Comparison of ENCODE assay signal across 17 mouse cellular contexts in the genomic region with DNA sequence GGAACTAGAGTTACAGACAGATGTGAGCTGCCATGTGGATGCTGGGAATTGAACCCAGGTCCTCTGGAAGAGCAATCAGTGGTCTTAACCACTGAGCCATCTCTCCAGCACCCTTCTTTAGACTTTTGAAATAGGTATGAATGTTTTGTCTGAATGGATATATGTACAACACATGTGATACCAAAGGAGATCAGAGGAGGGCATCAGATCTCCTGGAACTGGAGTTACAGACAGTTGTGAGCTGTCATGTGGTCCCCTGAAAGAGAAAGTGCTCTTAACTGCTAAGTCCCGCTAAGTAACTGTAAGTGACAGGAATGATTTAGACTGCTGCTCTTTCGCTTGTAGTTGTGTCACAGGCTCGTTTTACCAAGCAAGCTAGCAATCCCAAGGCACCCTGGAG.
DNase-seq lines count a peak whose midpoint lies in the region; ATAC-seq and TF ChIP-seq lines count a peak whose summit lies in the region.
"Had no signal": no experiment of that assay in that cellular context is flagged by ENCODE, and none has a peak within 500 bp of the region (broad histone marks: within the 10 kb centered on the region; RNA-seq: fewer than 3 reads in every experiment).

No protein-coding gene starts in this region.

- no peak overlapping the region for H3K9ac ChIP-seq in lung, postnatal 0 days (replicated peaks; ENCODE audit: low read depth)
- H3K9ac ChIP-seq: embryonic facial prominence, embryonic 13.5 days; heart, embryonic 13.5 days; hindbrain, embryonic 13.5 days; neural tube, embryonic 12.5 days had no signal

- intact Hi-C loops in heart, postnatal 14 days (cut with DNase I), result no loop called here
- intact Hi-C loops in left cerebral cortex, postnatal 25 days (cut with DNase I), result no loop called here

- no peak for ATAC-seq in lung, postnatal 0 days
- ATAC-seq in Patski, result no peak

- no peaks in the 10 kb centered on the region for H3K27me3 ChIP-seq in lung, postnatal 0 days (replicated peaks; ENCODE audit: insufficient read depth, low read length)
- H3K27me3 ChIP-seq in Patski, result no peaks in the 10 kb centered on the region
- H3K27me3 ChIP-seq: embryonic facial prominence, embryonic 13.5 days; heart, embryonic 13.5 days; hindbrain, embryonic 13.5 days; neural tube, embryonic 12.5 days had no signal

- H3K4me3 ChIP-seq in lung, postnatal 0 days (ENCODE audit: low read depth, low read length), result no peak overlapping the region
- H3K4me3 ChIP-seq in lung, adult 2 months (replicated peaks; ENCODE audit: extremely low read depth, low read depth, low read length), result no peak overlapping the region
- H3K4me3 ChIP-seq: embryonic facial prominence, embryonic 13.5 days; forebrain, embryonic 10.5 days; heart, embryonic 13.5 days; hindbrain, embryonic 13.5 days; neural tube, embryonic 12.5 days had no signal

- no peak overlapping the region for H3K4me2 ChIP-seq in lung, postnatal 0 days (replicated peaks; ENCODE audit: low read depth, low read length)
- H3K4me2 ChIP-seq: embryonic facial prominence, embryonic 13.5 days; heart, embryonic 13.5 days; hindbrain, embryonic 13.5 days; neural tube, embryonic 12.5 days had no signal

- in situ Hi-C loops in Patski (cut with MboI; ENCODE audit: low pct_unique_long_range_greater_than_20kb), result no loop called here

- 64% methylated on average over 3 of the region's 3 CpGs for WGBS in lung, postnatal 0 days
- 40% methylated on average over 3 of the region's 3 CpGs for WGBS in lung, adult 2 months

- peak; percentile 33 for TF ChIP-seq CTCF in lung, postnatal 0 days (IDR thresholded peaks at IDR 0.05)
- TF ChIP-seq CTCF in lung, adult 2 months (IDR thresholded peaks at IDR 0.05; ENCODE audit: insufficient read depth, low read length), result no peak
- peak; percentile 10 for TF ChIP-seq CTCF in Patski (IDR thresholded peaks at IDR 0.05)

- no peaks in the 10 kb centered on the region for H3K9me3 ChIP-seq in lung, postnatal 0 days (ENCODE audit: low read length)
- H3K9me3 ChIP-seq: embryonic facial prominence, embryonic 13.5 days; forebrain, embryonic 10.5 days; heart, embryonic 13.5 days; hindbrain, embryonic 13.5 days; neural tube, embryonic 12.5 days had no signal

- TF ChIP-seq POLR2A in lung, adult 2 months (IDR thresholded peaks at IDR 0.05; ENCODE audit: borderline replicate concordance, extremely low read depth, low read depth, low read length), result no peak

- CTCF ChIA-PET in Patski (lab: Charles Lee), result no interaction called here

- POLR2A ChIA-PET in Patski (lab: Charles Lee), result no interaction called here

- TF ChIP-seq EP300 in lung, postnatal 0 days (IDR thresholded peaks at IDR 0.05), result no peak

- H3K27ac ChIP-seq in lung, postnatal 0 days (ENCODE audit: low read length), result no peak overlapping the region
- H3K27ac ChIP-seq: embryonic facial prominence, embryonic 13.5 days; forebrain, embryonic 10.5 days; heart, embryonic 13.5 days; hindbrain, embryonic 13.5 days; neural tube, embryonic 12.5 days had no signal

- peak; percentile 1 to 2 for DNase-seq in heart, adult 18-20 months
- no peak for DNase-seq in heart, postnatal 14 days
- peak; percentile 29 for DNase-seq in lung, postnatal 0 days (ENCODE audit: low spot score)
- DNase-seq in lung, adult 2 months, result no peak
- DNase-seq in Patski (ENCODE audit: low read depth, low spot score), result no peak
- DNase-seq in retina, postnatal 1 day, result peak; percentile 32
- no peak for DNase-seq in cerebellum, adult 18-20 months
- DNase-seq in left cerebral cortex, postnatal 25 days (ENCODE audit: low spot score in 2 of 2), result no peak
- DNase-seq: cerebellum, postnatal 25 days; kidney, adult 2 months; kidney, postnatal 4 days; midbrain, embryonic 14.5 days had no signal

- no peaks in the 10 kb centered on the region for H3K4me1 ChIP-seq in lung, postnatal 0 days (ENCODE audit: insufficient read depth, low read depth, low read length)
- no peaks in the 10 kb centered on the region for H3K4me1 ChIP-seq in lung, adult 2 months (ENCODE audit: control insufficient read depth, insufficient read depth, low read length)
- H3K4me1 ChIP-seq: embryonic facial prominence, embryonic 13.5 days; forebrain, embryonic 10.5 days; heart, embryonic 13.5 days; hindbrain, embryonic 13.5 days; neural tube, embryonic 12.5 days had no signal

- no peaks in the 10 kb centered on the region for H3K36me3 ChIP-seq in lung, postnatal 0 days (ENCODE audit: insufficient read depth, low read length)

Comparison
In these comparisons a context has a peak if more than half of its experiments do, and no peak if none do; other contexts are left out.
1. DNase-seq: peak in heart, adult 18-20 months (2 of 2), lung, postnatal 0 days (single experiment) and retina, postnatal 1 day (single experiment); none in heart, postnatal 14 days (0 of 2), lung, adult 2 months (single experiment), Patski (single experiment), cerebellum, adult 18-20 months (0 of 2) and left cerebral cortex, postnatal 25 days (0 of 2).